Mouse (Mus musculus): ENCODE results near the gene Hspa5. TPM values are rescaled to one million over a fixed set of nuclear protein-coding genes. Genes with fewer than 3 reads are reported as not detected.

The Hspa5 gene
- polyA plus RNA-seq, 1 experiment from 2014 or later = 672 TPM

- WGBS (ENCODE audit: insufficient replicate concordance) = 91% methylated on average over 2 of the region's 2 CpGs
- ATAC-seq = no peak
- no peak overlapping the region for H3K4me3 ChIP-seq
- H3K9ac ChIP-seq = no peak overlapping the region
- H3K4me1 ChIP-seq = peaks cover 36% of the 10 kb centered on the region
- H3K27me3 ChIP-seq (replicated peaks) = no peaks in the 10 kb centered on the region
- H3K4me2 ChIP-seq = no peak overlapping the region
- H3K36me3 ChIP-seq = peaks cover 89% of the 10 kb centered on the region
- no peak overlapping the region for H3K27ac ChIP-seq
- no peaks in the 10 kb centered on the region for H3K9me3 ChIP-seq (replicated peaks)
Measured at GRCm38 (mm10) chr2:34818492-34818891, 46.7 kb downstream of the Hspa5 start.

- peak within 1 kb of the TSS; percentile 98 for H3K4me3 ChIP-seq
- H3K4me1 ChIP-seq = peaks cover 46% of the 10 kb centered on the region
- H3K4me2 ChIP-seq = peak within 1 kb of the TSS; percentile 82
- peak within 1 kb of the TSS; percentile 93 for H3K27ac ChIP-seq
- peak within 1 kb of the TSS; percentile 98 for H3K9ac ChIP-seq
- WGBS (ENCODE audit: insufficient replicate concordance) = under 1% methylated on average over 56 of the region's 57 CpGs
- H3K9me3 ChIP-seq (replicated peaks) = no peaks in the 10 kb centered on the region
- peaks cover 26% of the 10 kb centered on the region for H3K36me3 ChIP-seq
- peak; percentile 93 for ATAC-seq
- H3K27me3 ChIP-seq (replicated peaks) = 0 out of 2 replicates have a peak, but pooled peaks cover 3% of the 10 kb centered on the region
Measured at GRCm38 (mm10) chr2:34825827-34826459, 54.2 kb downstream of the Hspa5 start, which contains the start of gene Fbxw2. Gene Fbxw2 (minus strand): TSS chr2:34826311.

GRCm38 (mm10) chr2:34826460-34827231, 54.9 kb downstream of the Hspa5 start:
- 0 out of 2 replicates have a peak, but pooled peaks cover 3% of the 10 kb centered on the region for H3K27me3 ChIP-seq (replicated peaks)
- H3K36me3 ChIP-seq = peaks cover 22% of the 10 kb centered on the region
- no peaks in the 10 kb centered on the region for H3K9me3 ChIP-seq (replicated peaks)
- WGBS (ENCODE audit: insufficient replicate concordance) = 28% methylated on average over 20 of the region's 21 CpGs
- ATAC-seq = peak; percentile 5; the same call in 1 of the 2 replicates
- H3K9ac ChIP-seq = peak overlapping the region; percentile 98
- H3K4me1 ChIP-seq = peaks cover 42% of the 10 kb centered on the region
- H3K27ac ChIP-seq = peak overlapping the region; percentile 93
- H3K4me3 ChIP-seq = peak overlapping the region; percentile 98
- H3K4me2 ChIP-seq = peak overlapping the region; percentile 82

Other genes with a start within 250 kb of the Hspa5 start
- gene Gapvd1, start 16.7 kb upstream of the Hspa5 start, polyA plus RNA-seq (2016; fragmentation: Nextera tagmentation; extraction: Ambion mirVana) = 87.3 and 93.7 TPM in 2 replicates
- 32.5 and 33.2 TPM in 2 replicates for gene Rabepk, start 27.9 kb downstream of the Hspa5 start, polyA plus RNA-seq (2016; fragmentation: Nextera tagmentation; extraction: Ambion mirVana)
- gene Fbxw2, start 54.3 kb downstream of the Hspa5 start, polyA plus RNA-seq (2016; fragmentation: Nextera tagmentation; extraction: Ambion mirVana) = 68.6 and 71.9 TPM in 2 replicates
- gene Gm34653, start 61.0 kb downstream of the Hspa5 start, polyA plus RNA-seq (2016; fragmentation: Nextera tagmentation; extraction: Ambion mirVana) = 0.07 TPM in 2 replicates
- 2.2 and 2.3 TPM in 2 replicates for gene Cutal, start 102.4 kb downstream of the Hspa5 start, polyA plus RNA-seq (2016; fragmentation: Nextera tagmentation; extraction: Ambion mirVana)
- gene Psmd5, start 103.0 kb downstream of the Hspa5 start, polyA plus RNA-seq (2016; fragmentation: Nextera tagmentation; extraction: Ambion mirVana) = 103 and 109 TPM in 2 replicates
- 3.1 and 3.7 TPM in 2 replicates for gene Phf19, start 142.1 kb downstream of the Hspa5 start, polyA plus RNA-seq (2016; fragmentation: Nextera tagmentation; extraction: Ambion mirVana)
- 0.12 and 0.27 TPM in 2 replicates for gene Traf1, start 189.8 kb downstream of the Hspa5 start, polyA plus RNA-seq (2016; fragmentation: Nextera tagmentation; extraction: Ambion mirVana)

Data from liver, embryonic 12.5 days (tissue).